Mouse (Mus musculus): Measurements from ENCODE around the gene Lhx4.

DNA sequence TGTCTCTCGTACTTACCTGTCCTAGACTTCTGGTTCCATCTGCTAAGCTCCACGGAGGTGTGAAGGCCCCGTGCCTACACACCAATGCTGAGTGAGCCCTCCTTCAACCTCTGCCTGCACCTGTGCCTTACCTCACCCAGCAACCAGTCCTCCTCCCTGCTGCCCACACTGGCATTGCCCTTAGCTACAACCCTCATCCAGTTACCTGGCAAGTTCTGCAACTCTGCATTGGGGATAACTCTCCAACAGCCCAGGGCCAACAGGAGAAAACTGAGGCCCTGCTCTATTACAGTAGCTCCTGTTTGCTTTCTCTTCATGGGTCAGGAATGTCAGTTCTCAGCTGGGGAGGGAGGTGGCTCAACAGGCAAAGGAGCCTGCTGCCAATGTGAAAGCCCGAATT, 46.5 kb upstream of the Lhx4 start:
- TF ChIP-seq POLR2A (IDR thresholded peaks at IDR 0.05; ENCODE audit: low read depth, low read length), result no peak
- no peak for TF ChIP-seq CTCF (conservative IDR thresholded peaks at IDR 0.05; ENCODE audit: insufficient read depth, insufficient read length, low read depth, low read length)

Data from kidney, adult 2 months (tissue).